Mouse (Mus musculus): Measurements from ENCODE around the gene Sdc3.

GRCm38 (mm10) chr4:130805746-130806145 is 13.4 kb downstream of the Sdc3 start:
- no peak for TF ChIP-seq POLR2A (IDR thresholded peaks at IDR 0.05; ENCODE audit: borderline replicate concordance, control insufficient read depth, low read depth, low read length)
- no peak for TF ChIP-seq CTCF (IDR thresholded peaks at IDR 0.05; ENCODE audit: control insufficient read depth, insufficient read depth, low read length)

Measured in bone marrow, adult 2 months (tissue).